Mouse (Mus musculus): ENCODE measurements around the gene Slc9a8.
A peak's percentile ranks its signal among the peaks of the same experiment; 100 is the strongest.

Slc9a8 gene

DNA sequence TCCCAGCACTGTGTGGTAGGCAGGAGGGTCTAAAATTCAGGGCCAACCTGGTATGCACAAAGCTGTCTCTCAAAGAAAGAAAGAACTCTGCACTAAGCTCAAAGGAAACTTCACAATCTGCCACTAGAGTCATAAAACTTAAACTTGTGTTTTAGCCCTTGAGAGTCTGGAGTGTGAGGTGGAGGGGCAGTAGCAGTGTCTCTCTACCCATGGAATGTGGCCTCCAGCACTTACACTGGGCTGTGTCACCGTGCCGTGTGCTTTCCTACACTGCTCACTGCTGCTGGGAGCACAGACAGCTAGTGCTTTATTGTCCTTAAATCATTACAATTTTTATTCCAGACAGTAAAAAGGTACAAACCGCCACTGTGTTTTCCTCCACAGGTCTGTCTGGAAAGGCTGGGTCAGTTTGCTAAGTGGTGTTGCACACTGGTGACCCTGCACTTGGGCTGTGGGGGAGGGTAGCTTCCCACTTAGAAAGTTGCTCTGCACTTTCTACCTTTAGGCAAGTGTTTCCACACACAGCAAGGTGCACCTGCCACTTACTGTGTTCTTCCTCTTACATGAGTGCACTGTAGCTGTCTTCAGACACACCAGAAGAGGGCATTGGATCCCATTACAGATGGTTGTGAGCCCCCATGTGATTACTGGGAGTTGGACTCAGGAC, 86.3 kb downstream of the Slc9a8 start:
- DNase-seq (ENCODE audit: low read depth, low spot score), result no peak

DNA sequence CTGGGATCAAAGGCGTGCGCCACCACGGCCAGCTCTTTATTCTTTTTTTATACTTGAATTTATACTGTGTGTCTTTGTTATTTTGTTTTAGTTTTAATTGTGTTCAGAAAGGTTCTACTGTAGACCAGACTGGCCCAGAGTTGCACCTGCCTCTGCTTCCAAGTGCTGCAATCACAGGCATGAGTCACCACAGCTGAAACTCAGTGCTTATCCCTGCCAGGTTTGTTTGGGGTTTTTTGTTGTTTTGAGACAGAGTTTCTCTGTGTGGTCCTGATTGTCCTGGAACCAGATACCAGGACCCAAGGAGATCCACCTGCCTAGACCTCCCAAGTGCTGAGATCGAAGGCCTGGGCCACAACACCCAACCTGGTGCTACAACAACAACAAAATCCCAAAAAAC, 87.1 kb downstream of the Slc9a8 start:
- no peak for DNase-seq (ENCODE audit: low read depth, low spot score)

DNA sequence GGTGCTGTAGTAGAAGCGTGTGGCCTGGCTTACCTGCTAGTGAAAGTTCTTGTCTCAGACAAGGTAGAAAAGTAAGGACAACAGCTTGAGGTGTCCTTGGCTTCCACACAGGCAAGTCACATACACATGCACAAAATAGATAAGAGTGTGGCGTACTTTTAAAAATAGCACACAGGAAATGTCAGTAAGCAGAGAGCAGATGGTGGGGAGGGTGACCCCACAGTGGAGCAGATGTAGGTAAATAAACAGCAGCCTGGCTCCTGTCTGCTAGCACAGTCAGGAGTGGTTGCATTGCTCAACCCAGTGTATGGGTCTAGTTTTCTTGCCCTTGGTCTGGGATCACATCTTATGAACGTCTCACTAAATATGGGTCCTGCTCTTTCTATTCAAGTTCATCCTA, 89.0 kb downstream of the Slc9a8 start:
- peak; percentile 55 for DNase-seq (ENCODE audit: low read depth, low spot score)

DNA sequence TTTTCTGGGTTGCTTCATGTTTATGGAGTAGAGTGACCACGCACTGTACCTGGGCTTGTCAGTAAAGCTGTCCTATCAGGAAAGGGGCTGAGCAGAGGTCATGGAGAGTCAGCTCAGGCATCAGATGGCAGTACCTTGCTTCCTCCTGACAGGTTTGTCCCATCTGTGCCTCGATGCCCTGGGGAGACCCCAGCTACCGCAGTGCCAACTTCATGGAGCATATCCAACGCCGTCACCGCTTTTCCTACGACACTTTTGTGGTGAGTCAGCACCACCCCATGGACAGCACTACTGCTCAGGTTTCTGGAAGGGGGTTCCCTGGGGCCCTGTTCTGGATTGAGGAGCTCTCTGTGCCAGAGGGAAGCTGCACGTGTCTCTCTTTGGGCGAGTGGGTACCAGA, 90.9 kb downstream of the Slc9a8 start:
- no peak for DNase-seq (ENCODE audit: low read depth, low spot score)

DNA sequence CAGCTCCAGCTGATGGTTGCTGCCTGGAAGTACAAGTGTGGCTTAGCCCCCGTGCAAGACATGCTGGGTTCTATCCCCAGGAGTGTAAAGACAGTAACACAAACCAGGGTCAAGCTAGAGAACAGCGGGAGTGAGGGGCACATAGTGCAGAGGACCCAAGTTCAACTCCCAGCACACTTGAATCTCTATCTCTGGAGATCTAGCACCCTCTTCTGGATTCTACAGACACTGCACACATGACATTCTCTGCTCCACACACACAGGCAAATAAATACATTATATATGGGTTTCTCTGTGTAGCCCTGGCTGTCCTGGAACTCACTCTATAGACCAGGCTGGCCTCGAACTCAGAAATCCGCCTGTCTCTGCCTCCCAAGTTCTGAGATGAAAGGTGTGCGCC, 91.5 kb downstream of the Slc9a8 start:
- DNase-seq (ENCODE audit: low read depth, low spot score), result peak; percentile 49

DNA sequence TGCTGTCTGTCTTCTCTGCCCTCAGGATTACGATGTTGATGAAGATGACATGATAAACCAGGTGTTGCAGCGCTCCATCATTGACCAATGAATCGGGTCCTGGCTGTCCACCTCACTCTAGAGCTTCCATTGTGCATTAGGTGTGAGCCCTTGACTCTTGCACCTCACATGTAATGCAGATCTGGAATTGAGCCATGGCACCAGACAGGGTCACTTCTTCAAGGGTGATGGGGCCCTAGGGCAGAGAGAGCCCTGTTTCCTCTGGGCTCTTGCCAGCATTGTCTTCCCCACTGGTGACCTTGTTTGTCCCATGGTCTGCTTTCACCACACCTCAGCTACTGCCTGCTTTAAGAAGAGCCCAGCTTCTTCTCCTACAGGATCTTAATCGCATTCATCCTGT, 93.1 kb downstream of the Slc9a8 start:
- no peak for DNase-seq (ENCODE audit: low read depth, low spot score)

DNA sequence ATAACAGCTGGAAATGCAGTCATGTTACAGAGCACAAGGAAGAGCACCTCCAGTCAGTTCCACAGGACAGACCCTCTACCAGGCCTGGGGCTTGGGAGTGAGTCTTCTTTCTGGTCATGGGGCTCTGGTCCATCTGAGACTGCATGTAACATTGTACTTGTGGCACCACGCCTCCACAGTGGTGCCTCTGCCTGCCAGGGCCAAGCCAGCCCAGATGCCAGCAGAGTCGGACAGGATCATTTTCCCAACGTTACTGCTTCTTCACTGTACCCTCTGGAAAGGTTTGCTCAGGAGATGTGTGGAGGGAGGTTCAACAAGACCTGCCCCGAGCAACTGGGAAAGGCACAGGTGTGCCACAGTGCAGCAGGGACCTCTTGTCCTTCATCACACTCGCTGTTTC, 94.2 kb downstream of the Slc9a8 start:
- DNase-seq (ENCODE audit: low read depth, low spot score), result no peak

DNA sequence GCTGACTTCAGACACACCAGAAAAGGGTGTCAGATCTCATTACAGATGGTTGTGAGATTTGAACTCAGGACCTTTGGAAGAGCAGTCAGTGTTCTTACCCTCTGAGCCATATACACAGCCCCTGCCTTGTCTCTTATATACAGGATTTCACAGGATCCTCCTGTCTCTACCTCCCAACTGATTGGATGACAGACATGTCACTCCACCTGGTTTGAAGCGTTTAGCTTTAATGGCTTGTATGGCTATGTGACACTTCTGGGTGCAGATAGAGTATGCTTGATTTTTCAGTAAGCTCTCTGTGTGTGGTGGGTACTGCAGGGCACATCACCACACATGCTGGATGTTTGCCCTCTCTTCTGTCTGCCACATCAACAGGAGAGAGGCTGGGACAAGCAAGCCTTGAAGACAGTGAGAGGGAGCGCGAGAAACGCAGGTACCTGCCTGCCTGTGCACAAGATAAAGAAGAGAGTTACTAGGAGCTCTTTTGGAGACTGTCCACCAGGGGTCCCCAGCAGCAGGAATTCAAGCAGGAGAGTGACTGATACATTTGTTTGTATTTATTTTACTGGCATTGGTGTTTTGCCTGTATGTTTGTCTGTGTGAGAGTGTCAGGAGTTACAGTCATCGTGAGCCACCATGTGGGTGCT, 98.2 kb downstream of the Slc9a8 start:
- no peak for DNase-seq (ENCODE audit: low read depth, low spot score)

All from brain, adult 2 months (tissue).